Mouse (Mus musculus) G1E (cell line): ENCODE measurements around the gene Gabpb2.

ENCODE experiments used
- CTCF ChIP-seq: IDR thresholded peaks from 2 replicates; pipeline ENCODE4 v1.5.1; 2012; ENCODE audit warnings: low read depth, low read length, inconsistent platforms, mixed read lengths
- GATA1 ChIP-seq: IDR thresholded peaks from 2 replicates; pipeline ENCODE4 v1.6.1; 2012; ENCODE audit warnings: borderline replicate concordance, low read length, inconsistent platforms, mixed read lengths
- GATA2 ChIP-seq: IDR thresholded peaks from 2 replicates; pipeline ENCODE4 v1.6.1; 2012; ENCODE audit warnings: low read depth, low read length, inconsistent platforms, borderline replicate concordance

GRCm38 (mm10) chr3:95240900-95241299, 23.2 kb upstream of the Gabpb2 start:
- TF ChIP-seq CTCF (no peak), GATA1 (no peak), GATA2 (no peak)
